20 mouse cellular contexts compared by ENCODE assay signal in genomic region chr4:148603376-148604139, GRCm38 (mm10). TPM values are rescaled to one million over a fixed set of nuclear protein-coding genes. Genes with fewer than 3 reads are reported as not detected.
DNase-seq lines count a peak whose midpoint lies in the region; ATAC-seq and TF ChIP-seq lines count a peak whose summit lies in the region.
"Had no signal": no experiment of that assay in that cellular context is flagged by ENCODE, and none has a peak within 500 bp of the region (broad histone marks: within the 10 kb centered on the region; RNA-seq: fewer than 3 reads in every experiment).

No protein-coding gene starts in this region.

- H3K9ac ChIP-seq in neural tube, embryonic 13.5 days = no peak overlapping the region
- no peak overlapping the region for H3K9ac ChIP-seq in stomach, postnatal 0 days (ENCODE audit: low read length)
- H3K9ac ChIP-seq: forebrain, embryonic 15.5 days; lung, embryonic 14.5 days; midbrain, embryonic 15.5 days had no signal

- no peak for TF ChIP-seq POLR2A in cortical plate, adult 2 months (IDR thresholded peaks at IDR 0.05; ENCODE audit: extremely low read depth, insufficient read depth, low read length)

- peaks cover 16% of the 10 kb centered on the region for H3K36me3 ChIP-seq in neural tube, embryonic 13.5 days
- no peaks in the 10 kb centered on the region for H3K36me3 ChIP-seq in stomach, postnatal 0 days (ENCODE audit: control insufficient read depth, insufficient read depth, low read length)

- H3K4me2 ChIP-seq in neural tube, embryonic 13.5 days = no peak overlapping the region
- H3K4me2 ChIP-seq in stomach, postnatal 0 days (replicated peaks; ENCODE audit: low read depth) = no peak overlapping the region
- H3K4me2 ChIP-seq: forebrain, embryonic 15.5 days; lung, embryonic 14.5 days; midbrain, embryonic 15.5 days had no signal

- ATAC-seq in neural tube, embryonic 13.5 days (ENCODE audit: low read depth) = peak; percentile 17; the same call in 1 of the 2 replicates
- ATAC-seq in stomach, postnatal 0 days (ENCODE audit: low FRiP score, low TSS enrichment) = peak; percentile 13
- ATAC-seq: forebrain, embryonic 15.5 days; hindbrain, embryonic 16.5 days; midbrain, embryonic 15.5 days had no signal

- no peaks in the 10 kb centered on the region for H3K4me1 ChIP-seq in neural tube, embryonic 13.5 days (replicated peaks)
- peaks cover 1% of the 10 kb centered on the region for H3K4me1 ChIP-seq in cortical plate, adult 2 months (ENCODE audit: control insufficient read depth, insufficient read depth, low read length)
- H3K4me1 ChIP-seq in stomach, postnatal 0 days (replicated peaks; ENCODE audit: control insufficient read depth, insufficient read depth) = no peaks in the 10 kb centered on the region
- H3K4me1 ChIP-seq: forebrain, embryonic 15.5 days; midbrain, embryonic 15.5 days had no signal

- TF ChIP-seq EP300 in stomach, postnatal 0 days (optimal IDR thresholded peaks at IDR 0.05) = no peak

- H3K27ac ChIP-seq in neural tube, embryonic 13.5 days (replicated peaks) = no peak overlapping the region
- peak overlapping the region; percentile 24 for H3K27ac ChIP-seq in cortical plate, adult 2 months (ENCODE audit: insufficient read depth, low read length)
- H3K27ac ChIP-seq in stomach, postnatal 0 days (replicated peaks) = no peak overlapping the region
- H3K27ac ChIP-seq: forebrain, embryonic 15.5 days; midbrain, embryonic 15.5 days had no signal

- no peak overlapping the region for H3K4me3 ChIP-seq in neural tube, embryonic 13.5 days
- no peak overlapping the region for H3K4me3 ChIP-seq in cortical plate, adult 2 months (ENCODE audit: insufficient read depth, low read length)
- no peak overlapping the region for H3K4me3 ChIP-seq in stomach, postnatal 0 days (ENCODE audit: low read depth, low read length)
- H3K4me3 ChIP-seq: forebrain, embryonic 15.5 days; heart, embryonic 10.5 days; midbrain, embryonic 15.5 days had no signal

- peak; percentile 84 for DNase-seq in heart, adult 11 months
- no peak for DNase-seq in heart, postnatal 36 days
- no peak for DNase-seq in neural tube, embryonic 10.5 days (ENCODE audit: extremely low spot score, low spot score)
- DNase-seq in stomach, postnatal 0 days (ENCODE audit: low spot score) = no peak
- DNase-seq in spleen, adult 12 weeks (ENCODE audit: low spot score) = no peak
- no peak for DNase-seq in spleen, postnatal 10 days (ENCODE audit: low spot score in 2 of 2)
- DNase-seq: cerebellum, postnatal 14 days; gastrocnemius, postnatal 10 days; kidney, adult 11 months; lung, embryonic 14.5 days had no signal

- intact Hi-C loops in heart, postnatal 36 days (cut with DNase I) = no loop called here

- WGBS in neural tube, embryonic 13.5 days = 70% methylated on average over 10 of the region's 10 CpGs
- 68% methylated on average over 10 of the region's 10 CpGs for WGBS in stomach, postnatal 0 days

- no peak for TF ChIP-seq CTCF in cortical plate, adult 2 months (IDR thresholded peaks at IDR 0.05; ENCODE audit: extremely low read depth, insufficient read depth, low read length)
- no peak for TF ChIP-seq CTCF in stomach, postnatal 0 days (IDR thresholded peaks at IDR 0.05; ENCODE audit: low read depth)

- no peaks in the 10 kb centered on the region for H3K9me3 ChIP-seq in neural tube, embryonic 13.5 days
- no peaks in the 10 kb centered on the region for H3K9me3 ChIP-seq in stomach, postnatal 0 days (ENCODE audit: control insufficient read depth, low read length)
- H3K9me3 ChIP-seq: forebrain, embryonic 15.5 days; midbrain, embryonic 15.5 days had no signal

- no peaks in the 10 kb centered on the region for H3K27me3 ChIP-seq in neural tube, embryonic 13.5 days
- H3K27me3 ChIP-seq in stomach, postnatal 0 days (ENCODE audit: control insufficient read depth, insufficient read depth, low read length) = no peaks in the 10 kb centered on the region
- H3K27me3 ChIP-seq: forebrain, embryonic 15.5 days; midbrain, embryonic 15.5 days had no signal

RNA-seq across cellular contexts. Expression of gene Masp2, which starts 1.2 kb away (rescaled TPM):
- under 1 TPM in 1 of 2 experiments, not detected in 1; 0.56 TPM for total RNA-seq in heart, postnatal 36 days (2021)
- 0.58 and 1.1 TPM in 2 replicates for polyA plus RNA-seq in neural tube, embryonic 13.5 days (2015; fragmentation: Nextera tagmentation; extraction: Ambion mirVana)
- 2.4 and 2.7 TPM in 2 replicates for polyA plus RNA-seq in cortical plate, adult 2 months (2012; rRNA removed)
- 0.46 and 0.79 TPM in 2 replicates for polyA plus RNA-seq in stomach, postnatal 0 days (2015; fragmentation: Nextera tagmentation; extraction: Ambion mirVana)
- polyA plus RNA-seq: embryonic facial prominence, embryonic 11.5 days had no signal

RNA-seq across cellular contexts. Expression of gene Srm, which starts 12.3 kb away (rescaled TPM):
- 10 to 100 TPM; 17.5 to 18.7 TPM for total RNA-seq in heart, postnatal 36 days (2021)
- polyA plus RNA-seq in neural tube, embryonic 13.5 days (2015; fragmentation: Nextera tagmentation; extraction: Ambion mirVana) = 159 and 160 TPM in 2 replicates
- 77.7 and 84.4 TPM in 2 replicates for polyA plus RNA-seq in cortical plate, adult 2 months (2012; rRNA removed)
- 109 and 113 TPM in 2 replicates for polyA plus RNA-seq in stomach, postnatal 0 days (2015; fragmentation: Nextera tagmentation; extraction: Ambion mirVana)

RNA-seq across cellular contexts. Expression of gene Tardbp, which starts 23.3 kb away (rescaled TPM):
- total RNA-seq in heart, postnatal 36 days (2021) = 100 to 1,000 TPM; 123 to 130 TPM
- polyA plus RNA-seq in neural tube, embryonic 13.5 days (2015; fragmentation: Nextera tagmentation; extraction: Ambion mirVana) = 223 and 264 TPM in 2 replicates
- 235 and 271 TPM in 2 replicates for polyA plus RNA-seq in cortical plate, adult 2 months (2012; rRNA removed)
- polyA plus RNA-seq in stomach, postnatal 0 days (2015; fragmentation: Nextera tagmentation; extraction: Ambion mirVana) = 99.8 and 106 TPM in 2 replicates

RNA-seq across cellular contexts. Expression of gene Gm572, which starts 39.6 kb away (rescaled TPM):
- 1 to 10 TPM; 3.7 to 5.5 TPM for total RNA-seq in heart, postnatal 36 days (2021)
- not detected in 2 replicates for polyA plus RNA-seq in neural tube, embryonic 13.5 days (2015; fragmentation: Nextera tagmentation; extraction: Ambion mirVana)
- not detected in 2 replicates for polyA plus RNA-seq in cortical plate, adult 2 months (2012; rRNA removed)
- 0.10 and 0.16 TPM in 2 replicates for polyA plus RNA-seq in stomach, postnatal 0 days (2015; fragmentation: Nextera tagmentation; extraction: Ambion mirVana)
- total RNA-seq: layer of hippocampus, postnatal 14 days; left cerebral cortex, postnatal 36 days; megakaryocyte progenitor cell, adult 5-6 weeks had no signal
- polyA plus RNA-seq: embryonic facial prominence, embryonic 11.5 days; forebrain, embryonic 15.5 days; heart, embryonic 10.5 days; hindbrain, embryonic 16.5 days; lung, embryonic 14.5 days; midbrain, embryonic 15.5 days had no signal

RNA-seq across cellular contexts. Expression of gene Exosc10, which starts 45.3 kb away (rescaled TPM):
- 10 to 100 TPM; 38.5 to 43.2 TPM for total RNA-seq in heart, postnatal 36 days (2021)
- 80.1 and 85.1 TPM in 2 replicates for polyA plus RNA-seq in neural tube, embryonic 13.5 days (2015; fragmentation: Nextera tagmentation; extraction: Ambion mirVana)
- 38.4 and 38.5 TPM in 2 replicates for polyA plus RNA-seq in cortical plate, adult 2 months (2012; rRNA removed)
- 30.0 and 35.2 TPM in 2 replicates for polyA plus RNA-seq in stomach, postnatal 0 days (2015; fragmentation: Nextera tagmentation; extraction: Ambion mirVana)
